Mouse (Mus musculus) large intestine, adult 2 months (tissue): ENCODE results near the gene Slc8b1. TPM values are rescaled to one million over a fixed set of nuclear protein-coding genes. Genes with fewer than 3 reads are reported as not detected.

Experiments used
- DNase-seq: peaks from one replicate; pipeline ENCODE4 v3.0.0-alpha.2; 2012; ENCODE audit warnings: low read depth, low spot score
- WGBS: fragments of 180-500 bp; shearing (Covaris S2); methylation state at CpG from one replicate; pipeline ENCODE4 v1.1.7; 2018; 5-methylcytosine and 5-hydroxymethylcytosine counted together
- polyA plus RNA-seq: library from polyadenylated mRNA; depleted of rRNA; stranded (reverse); fragments of >200 nt; gene quantifications from 2 replicates; pipeline ENCODE4 v1.2.3, GENCODE M21; 2012; rRNA removed

Slc8b1 gene
- polyA plus RNA-seq, 1 experiment: 10.9 TPM

- no peak for DNase-seq
- WGBS: 60% methylated on average over 26 of the region's 26 CpGs
These were observed 69.1 kb downstream of the Slc8b1 start for GRCm38 (mm10) chr5:120579898-120580626.

GRCm38 (mm10) chr5:120582002-120582401 is 71.0 kb downstream of the Slc8b1 start:
- 72% methylated on average over 9 of the region's 9 CpGs for WGBS
- DNase-seq: no peak

- DNase-seq: no peak
- 49% methylated on average over 4 of the region's 4 CpGs for WGBS
These were observed 72.5 kb downstream of the Slc8b1 start for GRCm38 (mm10) chr5:120583511-120583910.

Other genes starting within 250 kb of the Slc8b1 start
- gene Lhx5, start 79.5 kb upstream of the Slc8b1 start, polyA plus RNA-seq: 0.10 and 0.16 TPM in 2 replicates
- gene Sdsl, start 38.4 kb upstream of the Slc8b1 start, polyA plus RNA-seq: 23.2 and 28.2 TPM in 2 replicates
- not detected in 2 replicates for gene Sds, start 34.6 kb upstream of the Slc8b1 start, polyA plus RNA-seq
- gene Plbd2, start 7.5 kb upstream of the Slc8b1 start, polyA plus RNA-seq: 13.9 and 14.6 TPM in 2 replicates
- gene Tpcn1, start 77.5 kb downstream of the Slc8b1 start, polyA plus RNA-seq: 41.7 and 63.5 TPM in 2 replicates
- 0.40 and 0.41 TPM in 2 replicates for gene Iqcd, start 77.8 kb downstream of the Slc8b1 start, polyA plus RNA-seq
- 12.4 and 13.2 TPM in 2 replicates for gene Rita1, start 101.4 kb downstream of the Slc8b1 start, polyA plus RNA-seq
- 35.2 and 40.2 TPM in 2 replicates for gene Ddx54, start 101.6 kb downstream of the Slc8b1 start, polyA plus RNA-seq
- not detected in 2 replicates for gene Cfap73, start 123.1 kb downstream of the Slc8b1 start, polyA plus RNA-seq
- gene Rasal1, start 137.6 kb downstream of the Slc8b1 start, polyA plus RNA-seq: 0.79 and 1.2 TPM in 2 replicates
- gene Dtx1, start 200.8 kb downstream of the Slc8b1 start, polyA plus RNA-seq: 19.7 and 20.8 TPM in 2 replicates
- gene Oas2, start 238.7 kb downstream of the Slc8b1 start, polyA plus RNA-seq: 3.9 and 6.4 TPM in 2 replicates